Mouse (Mus musculus) heart, adult 2 months (tissue): ENCODE results near the gene Cbll1.

Source experiments
- CTCF ChIP-seq: fragments of 200-600 bp; IDR thresholded peaks from 2 replicates; pipeline ENCODE4 v1.8.1; 2022; ENCODE audit warnings: antibody characterized with exemption, mild to moderate bottlenecking, moderate library complexity
- POLR2A ChIP-seq: fragments of 200-500 bp; IDR thresholded peaks from 2 replicates; pipeline ENCODE4 v1.6.1; 2011; ENCODE audit warnings: mild to moderate bottlenecking, low read depth, low read length, control low read depth; ENCODE audit not compliant: insufficient read depth

DNA sequence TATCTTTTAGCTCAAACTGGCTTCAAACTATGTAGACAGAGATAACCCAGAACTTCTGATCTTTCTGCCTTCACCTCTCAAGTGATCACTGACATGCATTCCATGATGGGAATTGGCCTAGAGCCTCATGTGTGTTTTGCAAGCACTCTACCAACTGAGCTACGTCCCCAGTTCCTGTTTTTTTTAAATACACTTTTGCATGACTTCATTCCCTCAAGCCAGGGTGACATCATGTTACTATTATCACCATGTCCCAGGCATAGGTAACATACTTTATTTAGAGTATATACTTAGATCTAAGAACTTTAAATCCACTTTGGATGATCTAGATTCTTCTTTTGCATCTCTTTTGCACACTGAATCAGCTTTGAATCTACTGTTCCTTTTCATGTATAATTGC lies 46.6 kb upstream of the Cbll1 start:
- TF ChIP-seq POLR2A: no peak
- TF ChIP-seq CTCF: no peak
